Mouse (Mus musculus): ENCODE measurements around the gene Aup1.

The Aup1 gene

GRCm38 (mm10) chr6:83068706-83069487 lies 14.6 kb downstream of the Aup1 start:
- in situ Hi-C loops (cut with MboI, MseI), result no loop called here

GRCm38 (mm10) chr6:83069488-83070246 lies 15.3 kb downstream of the Aup1 start:
- in situ Hi-C loops (cut with MboI, MseI), result loop anchor here in 1 of 2 experiments (5.0 kb wide), 1 partner anchor 48 kb away; the partner anchor contains the start of gene Mogs

- in situ Hi-C loops (cut with MboI, MseI), result loop anchor here in 1 of 2 experiments (5.0 kb wide), 1 partner anchor 47 kb away; the partner anchor contains the start of gene Mogs
Observed at GRCm38 (mm10) chr6:83070247-83070310, 15.8 kb downstream of the Aup1 start, which contains the start of gene Tlx2. TSS of gene Tlx2 (minus strand) at chr6:83070293.

- in situ Hi-C loops (cut with MboI, MseI), result loop anchor here in 1 of 2 experiments (5.0 kb wide), 1 partner anchor 47 kb away; the partner anchor contains the start of gene Mogs
Observed at GRCm38 (mm10) chr6:83070311-83071219, 16.2 kb downstream of the Aup1 start.

GRCm38 (mm10) chr6:83071220-83071619 lies 16.9 kb downstream of the Aup1 start:
- in situ Hi-C loops (cut with MboI, MseI), result loop anchor here in 1 of 2 experiments (5.0 kb wide), 1 partner anchor 46 kb away; the partner anchor contains the start of gene Mogs

- in situ Hi-C loops (cut with MboI, MseI), result loop anchor here in 1 of 2 experiments (5.0 kb wide), 1 partner anchor 42 kb away; the partner anchor contains the start of gene Mogs
Observed at GRCm38 (mm10) chr6:83074979-83075378, 20.7 kb downstream of the Aup1 start.

- in situ Hi-C loops (cut with MboI, MseI), result no loop called here
Observed at GRCm38 (mm10) chr6:83077630-83078323, 23.5 kb downstream of the Aup1 start, which contains the start of gene Pcgf1. TSS of gene Pcgf1 (plus strand) at chr6:83077869.

- in situ Hi-C loops (cut with MboI, MseI), result no loop called here
Observed at GRCm38 (mm10) chr6:83078324-83078858, 24.1 kb downstream of the Aup1 start.

- in situ Hi-C loops (cut with MboI, MseI), result loop anchor here in 1 of 2 experiments (5.0 kb wide), 1 partner anchor 78 kb away; no protein-coding TSS in a partner anchor
Observed at GRCm38 (mm10) chr6:83080210-83080609, 25.9 kb downstream of the Aup1 start.

- in situ Hi-C loops (cut with MboI, MseI), result loop anchor here in 1 of 2 experiments (5.0 kb wide), 1 partner anchor 81 kb away; no protein-coding TSS in a partner anchor
Observed at GRCm38 (mm10) chr6:83083497-83083896, 29.2 kb downstream of the Aup1 start.

GRCm38 (mm10) chr6:83084477-83084876 lies 30.2 kb downstream of the Aup1 start:
- in situ Hi-C loops (cut with MboI, MseI), result loop anchor here in 1 of 2 experiments (5.0 kb wide), 1 partner anchor 82 kb away; no protein-coding TSS in a partner anchor

- in situ Hi-C loops (cut with MboI, MseI), result no loop called here
Observed at GRCm38 (mm10) chr6:83086121-83087035, 32.1 kb downstream of the Aup1 start, which contains the start of gene Lbx2. TSS of gene Lbx2 (plus strand) at chr6:83086367.

GRCm38 (mm10) chr6:83087205-83087925 lies 33.0 kb downstream of the Aup1 start:
- in situ Hi-C loops (cut with MboI, MseI), result no loop called here

GRCm38 (mm10) chr6:83087926-83088260 lies 33.6 kb downstream of the Aup1 start:
- in situ Hi-C loops (cut with MboI, MseI), result no loop called here

GRCm38 (mm10) chr6:83092416-83093127 lies 38.3 kb downstream of the Aup1 start:
- in situ Hi-C loops (cut with MboI, MseI), result no loop called here

GRCm38 (mm10) chr6:83095968-83096367 lies 41.6 kb downstream of the Aup1 start:
- in situ Hi-C loops (cut with MboI, MseI), result no loop called here

GRCm38 (mm10) chr6:83098411-83098810 lies 44.1 kb downstream of the Aup1 start:
- in situ Hi-C loops (cut with MboI, MseI), result no loop called here

- in situ Hi-C loops (cut with MboI, MseI), result loop anchor here (5.0 kb wide), 3 partner anchors 104 to 176 kb away; no protein-coding TSS in a partner anchor
Observed at GRCm38 (mm10) chr6:83101316-83101687, 47.0 kb downstream of the Aup1 start, which contains the start of the genes Ccdc142 and Gm42688. TSS of gene Ccdc142 (plus strand) at chr6:83101601. TSS of gene Gm42688 (plus strand) at chr6:83101617.

Data from T-helper 17 cell (primary cell).